Mouse (Mus musculus) cortical plate, adult 2 months (tissue): ENCODE results near the gene Sh2b1.

ENCODE experiments used
- CTCF ChIP-seq: fragments of 200-500 bp; IDR thresholded peaks from 2 replicates; pipeline ENCODE4 v1.5.1; 2011; ENCODE audit warnings: mild to moderate bottlenecking, control low read depth, low read length; ENCODE audit not compliant: insufficient read depth; ENCODE audit errors: extremely low read depth
- POLR2A ChIP-seq: fragments of 200-500 bp; IDR thresholded peaks from 2 replicates; pipeline ENCODE4 v1.6.1; 2011; ENCODE audit warnings: mild to moderate bottlenecking, low read length, control low read depth; ENCODE audit not compliant: insufficient read depth; ENCODE audit errors: extremely low read depth

DNA sequence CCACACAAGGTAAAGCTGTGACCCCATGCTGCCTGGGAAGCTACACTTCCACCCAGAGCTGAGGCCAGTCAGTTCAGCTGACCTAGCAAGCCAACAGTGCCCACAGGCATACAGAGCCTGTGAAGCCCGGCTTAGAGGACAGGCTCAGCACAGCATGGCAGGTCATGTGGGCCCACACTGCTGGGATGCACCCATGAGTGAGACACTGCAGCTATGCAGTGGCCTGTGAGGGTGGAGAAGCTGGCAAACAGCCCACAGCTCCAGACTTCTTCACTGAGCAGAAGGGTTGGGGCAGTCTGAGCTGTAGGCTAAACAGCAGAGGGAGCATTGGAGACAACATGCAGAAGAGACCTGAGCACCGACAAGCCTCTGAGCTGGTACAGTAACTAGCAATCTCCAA lies 44.3 kb upstream of the Sh2b1 start:
- no peak for TF ChIP-seq CTCF
- TF ChIP-seq POLR2A: no peak
